Mouse (Mus musculus): ENCODE results near the gene Gm4969. TPM values are rescaled to one million over a fixed set of nuclear protein-coding genes. Genes with fewer than 3 reads are reported as not detected.
"Not testable (repeated sequence)": the region's sequence is repeated elsewhere in the genome, so short reads cannot be mapped to it uniquely, and the experiment has no call there.

Gm4969 gene
- polyA plus RNA-seq, 1 experiment from 2014 or later, result 6.7 TPM

DNA sequence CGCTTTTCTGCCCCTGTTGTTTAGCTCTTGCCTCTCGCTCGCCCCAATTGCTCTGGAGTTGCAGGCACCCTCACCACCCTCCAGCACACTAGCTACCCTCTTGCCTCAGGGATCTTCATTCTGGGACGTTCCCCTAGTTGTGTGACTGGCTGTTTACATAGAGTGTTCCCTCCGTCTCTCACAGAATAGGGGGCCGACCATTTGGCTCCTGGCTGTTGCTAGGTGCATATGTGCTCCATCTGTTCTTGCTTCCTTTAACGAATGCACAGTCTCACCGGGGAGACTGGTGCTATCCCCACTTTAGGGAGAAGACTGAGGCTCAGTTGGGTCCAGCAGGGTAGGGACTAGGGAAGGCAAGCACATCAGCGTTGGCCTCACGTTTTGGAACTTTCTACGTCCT, 40.4 kb upstream of the Gm4969 start:
- H3K4me2 ChIP-seq (replicated peaks), result no peak overlapping the region
- 65% methylated on average over 11 of the region's 11 CpGs for WGBS
- H3K4me1 ChIP-seq (replicated peaks; ENCODE audit: control insufficient read depth, insufficient read depth, low read length), result 0 out of 2 replicates have a peak, but pooled peaks cover 8% of the 10 kb centered on the region
- ATAC-seq (ENCODE audit: low FRiP score), result no peak
- H3K27ac ChIP-seq, result no peak overlapping the region
- H3K4me3 ChIP-seq (replicated peaks; ENCODE audit: low read length), result no peak overlapping the region
- peaks cover 16% of the 10 kb centered on the region for H3K36me3 ChIP-seq (replicated peaks; ENCODE audit: control insufficient read depth, insufficient read depth)
- H3K27me3 ChIP-seq (ENCODE audit: control insufficient read depth, insufficient read depth, low read length), result peaks cover 23% of the 10 kb centered on the region
- no peak for DNase-seq (ENCODE audit: low spot score)
- H3K9me3 ChIP-seq (ENCODE audit: control insufficient read depth, low read length), result no peaks in the 10 kb centered on the region
- no peak overlapping the region for H3K9ac ChIP-seq

DNA sequence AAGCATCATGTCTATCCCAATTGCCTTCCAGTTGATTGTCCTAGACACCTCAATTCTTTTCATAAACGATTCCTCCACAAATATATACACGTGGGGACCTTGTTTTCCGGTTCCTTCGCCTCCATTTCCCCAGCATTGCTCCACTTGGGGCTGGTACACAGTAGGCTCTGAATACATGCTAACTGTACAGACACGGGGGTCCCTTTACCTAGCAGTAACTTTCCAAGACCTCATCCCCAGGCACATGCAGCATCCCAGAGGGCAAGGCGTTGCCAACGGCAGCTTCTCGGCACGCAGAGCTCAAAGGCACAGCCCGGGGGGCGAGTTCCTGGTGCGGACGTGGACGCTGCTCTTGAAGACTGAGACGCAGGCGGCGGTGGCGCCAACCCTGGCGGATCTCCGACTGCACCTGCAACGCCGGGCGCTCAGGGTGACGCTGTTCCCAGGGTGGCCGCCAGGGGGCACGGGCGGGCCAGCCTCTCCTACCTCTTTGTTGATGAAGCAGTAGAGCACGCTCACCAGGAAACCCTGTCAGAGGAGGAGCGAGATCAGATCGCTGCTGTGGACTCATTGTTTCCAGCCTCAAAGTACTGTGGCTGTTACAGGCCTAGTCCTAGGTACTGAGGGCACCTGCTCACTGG, 39.1 kb upstream of the Gm4969 start:
- peak overlapping the region; percentile 46 for H3K4me2 ChIP-seq (replicated peaks)
- H3K27me3 ChIP-seq (ENCODE audit: control insufficient read depth, insufficient read depth, low read length), result peaks cover 17% of the 10 kb centered on the region
- H3K36me3 ChIP-seq (replicated peaks; ENCODE audit: control insufficient read depth, insufficient read depth), result peaks cover 28% of the 10 kb centered on the region
- ATAC-seq (ENCODE audit: low FRiP score) (peak; percentile 72), DNase-seq (ENCODE audit: low spot score) (peak; percentile 83)
- WGBS, result 6% methylated on average over 30 of the region's 30 CpGs
- H3K9me3 ChIP-seq (ENCODE audit: control insufficient read depth, low read length), result no peaks in the 10 kb centered on the region
- H3K27ac ChIP-seq, result peak overlapping the region; percentile 52
- H3K4me3 ChIP-seq (replicated peaks; ENCODE audit: low read length), result peak overlapping the region; percentile 10; the same call in 1 of the 2 replicates
- 0 out of 2 replicates have a peak, but pooled peaks cover 8% of the 10 kb centered on the region for H3K4me1 ChIP-seq (replicated peaks; ENCODE audit: control insufficient read depth, insufficient read depth, low read length)
- H3K9ac ChIP-seq, result peak overlapping the region; percentile 44

DNA sequence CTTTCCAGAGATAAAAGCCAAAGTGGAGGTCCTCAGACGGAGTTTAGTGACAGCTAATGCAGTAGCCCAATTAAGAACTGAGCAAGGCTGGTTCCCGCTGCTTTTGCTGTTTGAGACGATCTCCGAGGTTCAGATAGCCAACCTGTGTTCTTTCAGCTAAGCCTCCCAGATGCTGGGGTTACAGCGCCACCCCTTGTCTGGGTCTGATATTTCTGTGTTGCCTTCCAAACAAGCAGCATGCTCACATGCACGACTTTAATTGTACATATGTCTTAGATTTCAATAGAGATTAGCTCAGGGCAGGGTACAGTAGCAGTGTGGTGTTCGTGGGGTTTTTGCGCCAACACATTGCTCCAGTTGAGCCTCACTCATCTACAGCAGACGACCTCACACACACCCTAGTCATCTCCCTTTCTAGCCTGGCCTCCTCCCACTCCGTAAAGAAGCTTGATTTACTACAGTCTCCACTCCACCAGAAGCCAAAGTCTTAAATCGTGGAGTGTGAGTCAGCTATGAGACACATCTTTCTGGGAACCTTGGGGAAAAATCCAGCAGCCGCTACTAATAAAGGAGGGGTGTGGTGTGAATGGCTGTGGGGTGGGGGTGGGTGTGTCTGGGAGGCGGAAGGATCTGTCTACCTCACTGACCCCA, 37.8 kb upstream of the Gm4969 start:
- H3K4me1 ChIP-seq (replicated peaks; ENCODE audit: control insufficient read depth, insufficient read depth, low read length), result 0 out of 2 replicates have a peak, but pooled peaks cover 8% of the 10 kb centered on the region
- H3K27ac ChIP-seq, result no peak overlapping the region
- no peaks in the 10 kb centered on the region for H3K9me3 ChIP-seq (ENCODE audit: control insufficient read depth, low read length)
- no peak for DNase-seq (ENCODE audit: low spot score)
- no peak overlapping the region for H3K4me2 ChIP-seq (replicated peaks)
- no peak overlapping the region for H3K4me3 ChIP-seq (replicated peaks; ENCODE audit: low read length)
- WGBS, result 66% methylated on average over 13 of the region's 13 CpGs
- H3K36me3 ChIP-seq (replicated peaks; ENCODE audit: control insufficient read depth, insufficient read depth), result peaks cover 39% of the 10 kb centered on the region
- ATAC-seq (ENCODE audit: low FRiP score), result no peak
- H3K27me3 ChIP-seq (ENCODE audit: control insufficient read depth, insufficient read depth, low read length), result peaks cover 17% of the 10 kb centered on the region
- H3K9ac ChIP-seq, result no peak overlapping the region

DNA sequence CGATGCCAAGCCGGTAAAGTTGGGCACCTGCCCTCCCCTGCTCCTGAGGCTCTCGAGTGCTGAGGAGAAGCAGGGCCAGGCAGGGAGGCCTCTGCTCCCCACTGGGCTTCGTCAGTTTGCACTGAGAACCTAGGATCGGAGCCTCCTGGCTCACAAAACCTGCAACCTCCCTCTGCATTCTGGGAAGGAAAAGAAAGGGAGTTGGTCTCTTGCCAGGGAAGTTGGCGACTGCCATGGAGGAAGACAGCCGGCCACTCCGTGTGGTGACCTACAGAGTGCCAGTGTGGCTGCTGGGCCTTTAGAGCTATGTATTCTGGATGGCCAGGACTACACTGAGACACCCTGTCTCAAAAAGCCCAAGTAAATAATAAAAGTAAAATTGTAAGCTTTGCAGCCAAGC, 36.6 kb upstream of the Gm4969 start:
- Histone ChIP-seq H3K4me2 (replicated peaks) (no peak overlapping the region), H3K4me1 (replicated peaks; ENCODE audit: control insufficient read depth, insufficient read depth, low read length) (peaks cover 11% of the 10 kb centered on the region), H3K4me3 (replicated peaks; ENCODE audit: low read length) (no peak overlapping the region), H3K9ac (no peak overlapping the region), H3K9me3 (ENCODE audit: control insufficient read depth, low read length) (no peaks in the 10 kb centered on the region), H3K36me3 (replicated peaks; ENCODE audit: control insufficient read depth, insufficient read depth) (peaks cover 39% of the 10 kb centered on the region), H3K27ac (no peak overlapping the region), H3K27me3 (ENCODE audit: control insufficient read depth, insufficient read depth, low read length) (peaks cover 5% of the 10 kb centered on the region)
- DNase-seq (ENCODE audit: low spot score), result no peak
- WGBS, result 76% methylated on average over 8 of the region's 8 CpGs
- ATAC-seq (ENCODE audit: low FRiP score), result no peak

DNA sequence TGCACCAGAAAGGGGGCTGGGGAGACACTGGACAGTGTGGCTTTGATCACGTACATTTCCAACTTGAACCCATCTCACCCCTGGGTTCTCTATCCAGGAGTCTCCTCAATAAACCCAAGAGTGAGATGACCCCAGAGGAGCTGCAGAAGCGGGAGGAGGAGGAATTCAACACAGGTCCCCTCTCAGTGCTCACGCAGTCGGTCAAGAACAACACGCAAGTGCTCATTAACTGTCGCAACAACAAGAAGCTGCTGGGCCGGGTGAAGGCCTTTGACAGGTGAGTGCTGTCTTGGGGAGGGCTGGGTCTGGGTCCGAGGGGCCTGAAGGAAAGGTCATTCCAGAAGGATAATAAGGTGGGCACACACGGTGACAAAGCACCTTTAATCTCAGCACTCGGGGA, 33.0 kb upstream of the Gm4969 start:
- ATAC-seq (ENCODE audit: low FRiP score); H3K4me3 ChIP-seq (replicated peaks; ENCODE audit: low read length); H3K27ac ChIP-seq; H3K27me3 ChIP-seq (ENCODE audit: control insufficient read depth, insufficient read depth, low read length); H3K9me3 ChIP-seq (ENCODE audit: control insufficient read depth, low read length); H3K9ac ChIP-seq; H3K4me2 ChIP-seq (replicated peaks); DNase-seq (ENCODE audit: low spot score): not testable (repeated sequence)
- Histone ChIP-seq H3K4me1 (replicated peaks; ENCODE audit: control insufficient read depth, insufficient read depth, low read length) (peaks cover 18% of the 10 kb centered on the region), H3K36me3 (replicated peaks; ENCODE audit: control insufficient read depth, insufficient read depth) (peaks cover 39% of the 10 kb centered on the region)
- 92% methylated on average over 10 of the region's 10 CpGs for WGBS

DNA sequence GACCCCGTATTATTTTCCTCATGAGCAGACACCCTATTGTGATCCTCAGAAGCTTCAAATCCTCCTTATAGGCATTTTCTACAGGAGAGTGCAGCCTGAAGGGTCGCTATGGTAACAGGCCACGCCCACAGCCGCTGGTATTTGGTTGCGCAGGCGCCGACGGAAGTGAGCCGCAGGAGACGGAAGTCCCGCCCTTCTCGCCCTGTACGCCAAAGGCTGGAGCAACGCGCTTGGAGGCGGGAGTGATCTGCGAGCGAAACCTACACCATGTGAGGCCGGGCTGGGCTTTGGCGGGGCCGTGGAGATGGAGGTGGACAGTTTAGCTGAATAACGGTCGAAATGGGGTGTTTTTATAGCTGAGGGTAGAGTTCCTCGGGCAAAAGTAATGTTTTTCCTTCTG, 31.5 kb upstream of the Gm4969 start, which contains the start of gene Snrpd2:
Gene Snrpd2, plus strand, starts transcription at position 97 of the 400 bp plus-strand sequence.
- H3K4me1 ChIP-seq (replicated peaks; ENCODE audit: control insufficient read depth, insufficient read depth, low read length), result peaks cover 18% of the 10 kb centered on the region
- peak within 1 kb of the TSS; percentile 81 for H3K27ac ChIP-seq
- H3K4me2 ChIP-seq (replicated peaks), result peak within 1 kb of the TSS; percentile 73
- H3K36me3 ChIP-seq (replicated peaks; ENCODE audit: control insufficient read depth, insufficient read depth), result peaks cover 43% of the 10 kb centered on the region
- H3K4me3 ChIP-seq (replicated peaks; ENCODE audit: low read length), result peak within 1 kb of the TSS; percentile 59
- peak within 1 kb of the TSS; percentile 74 for H3K9ac ChIP-seq
- no peaks in the 10 kb centered on the region for H3K9me3 ChIP-seq (ENCODE audit: control insufficient read depth, low read length)
- DNase-seq (ENCODE audit: low spot score) (peak; percentile 99), ATAC-seq (ENCODE audit: low FRiP score) (peak; percentile 89)
- under 1% methylated on average over 24 of the region's 24 CpGs for WGBS
- H3K27me3 ChIP-seq (ENCODE audit: control insufficient read depth, insufficient read depth, low read length), result no peaks in the 10 kb centered on the region

DNA sequence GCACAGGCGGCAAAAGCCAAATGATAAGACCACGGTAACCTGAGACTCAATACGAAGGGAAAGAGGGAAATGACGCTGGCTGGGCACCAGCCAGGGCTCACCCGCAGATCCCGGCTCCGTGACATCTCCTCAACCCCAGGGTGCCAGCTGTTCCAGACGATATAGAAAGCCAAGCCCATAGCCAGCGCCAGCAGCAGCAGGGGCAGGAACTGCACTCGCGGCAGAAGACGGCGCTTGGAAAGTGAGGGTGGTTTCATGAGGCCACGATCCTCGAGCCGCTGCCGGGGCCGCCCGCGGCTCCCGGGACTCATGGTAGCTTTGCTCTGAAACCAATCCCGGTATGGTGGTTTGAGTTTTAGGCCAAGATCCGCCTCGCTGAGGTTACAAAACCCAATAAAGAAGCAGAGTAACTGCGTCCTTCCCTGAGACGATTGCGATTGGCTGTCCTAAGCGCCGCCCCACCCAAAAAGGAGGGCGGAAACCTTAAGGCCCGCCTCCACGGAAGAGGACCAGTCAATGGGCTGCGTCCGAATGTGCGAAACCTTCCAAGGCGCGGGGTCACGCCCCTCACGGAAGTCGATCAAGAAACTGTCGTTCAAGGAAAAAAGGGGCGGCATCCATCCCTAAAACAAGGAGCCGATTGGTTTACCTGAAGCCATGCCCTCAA, 30.8 kb upstream of the Gm4969 start, which contains the start of gene Qpctl:
Gene Qpctl, minus strand, starts transcription at position 417 of the 667 bp plus-strand sequence.
- Histone ChIP-seq H3K36me3 (replicated peaks; ENCODE audit: control insufficient read depth, insufficient read depth) (peaks cover 37% of the 10 kb centered on the region), H3K4me2 (replicated peaks) (peak within 1 kb of the TSS; percentile 73), H3K27ac (peak within 1 kb of the TSS; percentile 81), H3K9ac (peak within 1 kb of the TSS; percentile 74), H3K27me3 (ENCODE audit: control insufficient read depth, insufficient read depth, low read length) (no peaks in the 10 kb centered on the region), H3K4me1 (replicated peaks; ENCODE audit: control insufficient read depth, insufficient read depth, low read length) (peaks cover 18% of the 10 kb centered on the region), H3K4me3 (replicated peaks; ENCODE audit: low read length) (peak within 1 kb of the TSS; percentile 59), H3K9me3 (ENCODE audit: control insufficient read depth, low read length) (no peaks in the 10 kb centered on the region)
- under 1% methylated on average over 43 of the region's 43 CpGs for WGBS
- ATAC-seq (ENCODE audit: low FRiP score) (peak; percentile 97), DNase-seq (ENCODE audit: low spot score) (peak; percentile 95)

DNA sequence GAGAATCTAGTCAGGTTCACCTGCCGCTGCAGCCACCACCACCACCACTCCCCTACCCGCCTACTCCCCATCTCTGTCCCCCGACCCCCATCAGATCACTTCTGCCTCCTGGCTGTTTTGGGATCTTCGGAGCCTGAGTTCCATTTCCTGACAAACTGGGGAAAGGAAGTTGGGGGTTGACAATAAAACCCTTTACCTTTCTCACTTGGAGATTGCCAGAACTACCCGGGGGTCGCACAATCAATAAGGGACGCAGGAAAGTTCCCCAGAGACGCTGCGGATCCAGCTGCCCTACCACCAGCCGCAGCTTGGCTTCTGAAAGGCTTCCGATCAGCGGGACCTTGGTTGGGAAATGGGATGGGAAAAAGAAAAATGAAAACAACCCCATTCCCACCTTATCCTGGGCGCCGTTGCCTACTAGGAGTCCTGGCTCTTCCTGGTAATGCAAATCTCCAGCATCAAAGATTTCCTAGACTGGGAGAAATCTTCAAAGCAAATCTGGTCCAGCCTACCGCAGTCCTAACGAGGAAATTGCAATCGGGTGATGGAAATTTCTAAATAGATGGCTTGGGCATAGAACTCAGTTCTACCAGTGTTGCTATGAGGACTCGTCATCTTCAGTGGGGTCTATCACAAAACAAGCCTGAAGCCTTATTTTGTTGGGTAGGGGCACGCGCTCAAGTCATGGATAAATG, 30.2 kb upstream of the Gm4969 start:
- H3K4me2 ChIP-seq (replicated peaks), result peak overlapping the region; percentile 73
- WGBS, result 14% methylated on average over 20 of the region's 20 CpGs
- no peak for ATAC-seq (ENCODE audit: low FRiP score)
- H3K9ac ChIP-seq, result peak overlapping the region; percentile 74
- peaks cover 18% of the 10 kb centered on the region for H3K4me1 ChIP-seq (replicated peaks; ENCODE audit: control insufficient read depth, insufficient read depth, low read length)
- DNase-seq (ENCODE audit: low spot score), result no peak
- H3K4me3 ChIP-seq (replicated peaks; ENCODE audit: low read length), result peak overlapping the region; percentile 59
- no peaks in the 10 kb centered on the region for H3K27me3 ChIP-seq (ENCODE audit: control insufficient read depth, insufficient read depth, low read length)
- no peaks in the 10 kb centered on the region for H3K9me3 ChIP-seq (ENCODE audit: control insufficient read depth, low read length)
- peaks cover 30% of the 10 kb centered on the region for H3K36me3 ChIP-seq (replicated peaks; ENCODE audit: control insufficient read depth, insufficient read depth)
- peak overlapping the region; percentile 81 for H3K27ac ChIP-seq
